Mouse (Mus musculus) heart, embryonic 11.5 days (tissue): ENCODE results near the gene Rundc1. TPM values are rescaled to one million over a fixed set of nuclear protein-coding genes. Genes with fewer than 3 reads are reported as not detected.
"Not testable (repeated sequence)": the region's sequence is repeated elsewhere in the genome, so short reads cannot be mapped to it uniquely, and the experiment has no call there.

ENCODE experiments used
- ATAC-seq: fragments of 200-750 bp; cut with Nextera tagmentation; replicated peaks from 2 replicates; pipeline ENCODE4 v1.8.0; 2017; ENCODE audit warnings: moderate library complexity; ENCODE audit not compliant: insufficient number of reproducible peaks, low FRiP score, low TSS enrichment
- H3K27ac ChIP-seq: fragments of 300-500 bp; sonication (generic); 2 replicates; pipeline ENCODE4 v1.5.1; 2014; ENCODE audit warnings: mild to moderate bottlenecking, low read depth, low read length
- H3K27me3 ChIP-seq: fragments of 300-500 bp; sonication (generic); 2 replicates; pipeline ENCODE4 v1.6.1; 2014; ENCODE audit warnings: mild to moderate bottlenecking, low read length, mixed read lengths; ENCODE audit not compliant: control insufficient read depth, insufficient read depth
- H3K36me3 ChIP-seq: fragments of 300-500 bp; sonication (generic); 2 replicates; pipeline ENCODE4 v1.6.1; 2014; ENCODE audit warnings: mild to moderate bottlenecking, low read length, moderate library complexity, mixed read lengths; ENCODE audit not compliant: control insufficient read depth, insufficient read depth
- H3K4me1 ChIP-seq: fragments of 300-500 bp; sonication (generic); 2 replicates; pipeline ENCODE4 v1.6.1; 2014; ENCODE audit warnings: low read length; ENCODE audit not compliant: control insufficient read depth, insufficient read depth
- H3K4me2 ChIP-seq: fragments of 300-500 bp; sonication (generic); 2 replicates; pipeline ENCODE4 v1.6.1; 2014; ENCODE audit warnings: mild to moderate bottlenecking, moderate library complexity
- H3K4me3 ChIP-seq: fragments of 300-500 bp; sonication (generic); 2 replicates; pipeline ENCODE4 v1.5.1; 2014; ENCODE audit warnings: low read depth, low read length
- H3K9ac ChIP-seq: fragments of 300-500 bp; sonication (generic); 2 replicates; pipeline ENCODE4 v1.6.1; 2014; ENCODE audit warnings: mild to moderate bottlenecking, low read depth, low read length, moderate library complexity
- H3K9me3 ChIP-seq: fragments of 300-500 bp; sonication (generic); replicated peaks from 2 replicates; pipeline ENCODE4 v1.6.1; 2016; ENCODE audit warnings: low read length; ENCODE audit not compliant: control insufficient read depth
- WGBS: fragments of 180-500 bp; shearing (Covaris S2); extraction: QIAGEN DNeasy Blood & Tissue Kit; methylation state at CpG from one replicate; pipeline ENCODE4 v1.1.7; 2014; ENCODE audit not compliant: insufficient replicate concordance; 5-methylcytosine and 5-hydroxymethylcytosine counted together
- polyA plus RNA-seq: library from polyadenylated mRNA; unstranded; fragments of >200 nt; fragmentation: Nextera tagmentation; extraction: Ambion mirVana; gene quantifications from 2 replicates; pipeline ENCODE4 v1.2.1, GENCODE M21; 2014

The Rundc1 gene
- polyA plus RNA-seq: 9.6 and 12.9 TPM in 2 replicates

DNA sequence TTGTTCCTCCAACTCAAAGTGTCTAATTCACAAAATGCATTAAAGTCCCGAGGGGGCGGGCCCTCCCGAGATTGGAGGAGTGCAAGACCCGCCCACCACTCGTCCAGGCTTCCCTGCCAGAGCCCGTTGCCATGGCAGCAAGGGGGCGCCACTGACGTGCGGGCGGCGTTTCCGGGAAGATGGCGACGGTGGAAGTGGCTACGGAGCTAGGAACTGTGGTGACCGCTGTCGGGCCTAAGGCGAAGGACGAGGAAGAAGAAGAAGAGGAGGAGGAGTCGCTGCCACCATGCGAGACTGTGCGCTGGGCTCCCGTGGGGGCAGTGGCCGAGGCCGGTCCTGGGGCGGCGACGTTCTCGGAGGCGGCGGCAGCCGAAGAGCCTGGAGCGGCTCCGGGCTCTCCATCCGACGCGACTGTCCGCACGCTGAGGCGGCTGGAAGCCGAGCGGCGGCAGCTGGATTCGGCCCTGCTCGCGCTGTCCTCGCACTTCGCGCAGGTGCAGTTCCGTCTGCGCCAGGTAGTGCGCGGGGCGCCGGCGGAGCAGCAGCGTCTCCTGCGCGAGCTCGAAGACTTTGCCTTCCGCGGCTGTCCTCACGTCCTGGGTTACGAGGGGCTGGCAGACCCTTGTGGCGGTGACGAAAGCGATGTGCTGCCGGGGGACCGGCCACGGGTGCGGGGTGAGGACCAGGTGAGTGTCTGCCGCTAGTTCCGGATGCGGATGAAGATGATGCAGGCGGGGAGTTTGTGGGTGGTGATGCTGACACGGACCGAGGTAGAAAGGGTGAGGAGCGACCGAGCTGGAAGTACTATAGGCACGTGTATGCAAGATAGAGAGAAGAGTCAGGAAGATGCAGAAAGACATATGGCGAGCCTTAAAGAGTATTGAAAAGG is at the start of gene Rundc1, which contains the start of gene Ptges3l:
TSS of gene Rundc1 (plus strand) at position 161 of the 889 bp plus-strand sequence.
TSS of gene Ptges3l (minus strand) at position 409 of the 889 bp plus-strand sequence.
- Histone ChIP-seq H3K27me3 (no peaks in the 10 kb centered on the region), H3K27ac (peak within 1 kb of the TSS; percentile 94), H3K9ac (peak within 1 kb of the TSS; percentile 90), H3K4me1 (peaks cover 17% of the 10 kb centered on the region), H3K36me3 (peaks cover 3% of the 10 kb centered on the region), H3K4me2 (peak within 1 kb of the TSS; percentile 98), H3K4me3 (peak within 1 kb of the TSS; percentile 95), H3K9me3 (no peaks in the 10 kb centered on the region)
- under 1% methylated on average over 74 of the region's 81 CpGs for WGBS
- ATAC-seq: peak; percentile 88

- WGBS: 81% methylated on average over 8 of the region's 8 CpGs
- H3K27ac ChIP-seq, H3K4me3 ChIP-seq, H3K9ac ChIP-seq, ATAC-seq, H3K4me1 ChIP-seq, H3K9me3 ChIP-seq, H3K36me3 ChIP-seq, H3K27me3 ChIP-seq, H3K4me2 ChIP-seq: not testable (repeated sequence)
These were observed 46.7 kb upstream of the Rundc1 start for GRCm38 (mm10) chr11:101378196-101378595.

DNA sequence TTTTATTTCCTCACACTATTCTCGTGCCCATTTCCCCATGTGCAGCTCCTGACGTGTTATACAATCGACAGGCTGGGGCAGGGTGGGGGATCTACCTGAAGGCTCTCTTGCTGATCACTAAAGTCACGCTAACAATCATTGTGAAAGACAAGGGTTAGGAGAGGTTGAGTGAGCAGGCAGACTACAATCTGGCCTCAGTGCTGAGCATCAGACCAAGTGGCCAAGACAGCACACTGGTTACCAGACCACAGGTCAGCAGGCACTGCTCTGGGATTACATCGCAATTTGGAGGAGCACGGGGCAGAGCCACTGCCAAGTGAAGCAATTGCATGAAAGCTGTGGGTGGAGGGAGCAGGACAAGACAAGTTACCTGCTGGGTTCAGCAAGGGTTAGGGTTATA is 46.0 kb upstream of the Rundc1 start:
- Histone ChIP-seq H3K4me3 (no peak overlapping the region), H3K36me3 (no peaks in the 10 kb centered on the region), H3K9me3 (no peaks in the 10 kb centered on the region), H3K4me1 (no peaks in the 10 kb centered on the region), H3K9ac (no peak overlapping the region), H3K27me3 (no peaks in the 10 kb centered on the region; the same call in 1 of the 2 replicates), H3K27ac (no peak overlapping the region), H3K4me2 (no peak overlapping the region)
- 76% methylated on average over 6 of the region's 6 CpGs for WGBS
- no peak for ATAC-seq

GRCm38 (mm10) chr11:101381817-101382216 is 43.1 kb upstream of the Rundc1 start:
- Histone ChIP-seq H3K27me3 (no peaks in the 10 kb centered on the region; the same call in 1 of the 2 replicates), H3K36me3 (no peaks in the 10 kb centered on the region), H3K9me3 (no peaks in the 10 kb centered on the region), H3K4me3 (no peak overlapping the region), H3K27ac (no peak overlapping the region), H3K4me2 (no peak overlapping the region), H3K4me1 (no peaks in the 10 kb centered on the region), H3K9ac (no peak overlapping the region)
- whole genome bisulfite sequencing: 22% methylated on average over 4 of the region's 4 CpGs
- ATAC-seq: no peak

- no peaks in the 10 kb centered on the region for H3K4me1 ChIP-seq
- WGBS: 7% methylated on average over 8 of the region's 8 CpGs
- no peaks in the 10 kb centered on the region for H3K36me3 ChIP-seq
- H3K9me3 ChIP-seq: no peaks in the 10 kb centered on the region
- H3K4me2 ChIP-seq: peak overlapping the region; percentile 16; the same call in 1 of the 2 replicates
- H3K9ac ChIP-seq: no peak overlapping the region
- H3K4me3 ChIP-seq: no peak overlapping the region
- no peak for ATAC-seq
- H3K27ac ChIP-seq: no peak overlapping the region
- H3K27me3 ChIP-seq: no peaks in the 10 kb centered on the region
These were observed 29.8 kb upstream of the Rundc1 start for GRCm38 (mm10) chr11:101395110-101395509.

DNA sequence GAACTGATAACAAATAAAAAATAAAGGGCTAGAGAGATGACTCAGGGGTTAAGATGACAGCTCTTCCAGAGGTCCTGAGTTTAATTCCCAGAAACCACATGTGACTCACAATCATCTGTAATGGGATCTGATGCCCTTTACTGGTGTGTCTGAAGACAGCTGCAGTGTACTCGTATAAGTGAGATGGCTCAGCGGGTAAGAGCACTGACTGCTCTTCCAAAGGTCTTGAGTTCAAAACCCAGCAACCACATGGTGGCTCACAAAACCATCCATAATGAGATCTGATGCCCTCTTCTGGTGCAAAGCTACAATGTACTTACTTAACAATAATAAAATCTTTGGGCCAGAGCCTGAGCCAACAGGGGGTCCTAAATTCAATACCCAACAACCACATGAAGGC is 9.6 kb upstream of the Rundc1 start:
- Histone ChIP-seq H3K4me1 (no peaks in the 10 kb centered on the region; the same call in 1 of the 2 replicates), H3K9me3 (no peaks in the 10 kb centered on the region), H3K4me2 (no peak overlapping the region), H3K4me3 (no peak overlapping the region), H3K27ac (no peak overlapping the region), H3K36me3 (peaks cover 15% of the 10 kb centered on the region), H3K27me3 (no peaks in the 10 kb centered on the region), H3K9ac (no peak overlapping the region)
- no peak for ATAC-seq
- WGBS: 94% methylated on average over 2 of the region's 2 CpGs

DNA sequence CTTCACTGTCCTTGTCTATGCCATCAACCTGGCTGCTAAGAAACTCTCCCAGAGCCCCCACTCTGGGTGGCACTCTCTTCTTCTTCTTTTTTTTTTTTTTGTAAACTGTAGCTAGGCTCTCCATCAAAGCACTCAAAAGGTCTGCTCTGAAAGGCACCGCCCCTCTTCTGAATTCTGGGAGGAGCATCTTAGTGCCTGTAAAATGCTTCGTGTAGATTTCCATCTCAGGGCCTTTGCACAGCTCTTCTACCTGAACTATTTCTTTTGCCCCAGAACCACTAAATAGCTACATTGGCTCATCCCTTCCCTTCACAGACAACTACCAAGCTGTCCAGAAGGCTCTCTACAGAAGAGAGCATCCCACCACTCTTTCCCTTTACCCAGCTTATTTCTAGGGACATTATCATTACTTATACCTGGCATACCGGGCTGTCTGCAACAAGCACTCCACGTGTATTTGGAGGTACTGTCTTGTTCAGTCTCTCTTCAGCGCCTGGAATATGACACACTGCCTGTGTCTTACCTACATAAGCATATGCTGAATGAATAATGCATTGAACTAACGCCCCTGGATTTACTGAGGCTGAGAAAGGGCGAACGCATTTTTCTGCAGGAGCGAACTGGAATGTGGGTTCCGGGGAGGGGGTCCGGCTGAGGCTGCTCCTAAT is 8.3 kb upstream of the Rundc1 start:
- Histone ChIP-seq H3K27ac (peak overlapping the region; percentile 65), H3K9ac (peak overlapping the region; percentile 92), H3K36me3 (peaks cover 5% of the 10 kb centered on the region; the same call in 1 of the 2 replicates), H3K4me3 (peak overlapping the region; percentile 80), H3K4me1 (no peaks in the 10 kb centered on the region; the same call in 1 of the 2 replicates), H3K9me3 (no peaks in the 10 kb centered on the region), H3K4me2 (peak overlapping the region; percentile 83), H3K27me3 (no peaks in the 10 kb centered on the region)
- no peak for ATAC-seq
- 3% methylated on average over 11 of the region's 11 CpGs for WGBS

DNA sequence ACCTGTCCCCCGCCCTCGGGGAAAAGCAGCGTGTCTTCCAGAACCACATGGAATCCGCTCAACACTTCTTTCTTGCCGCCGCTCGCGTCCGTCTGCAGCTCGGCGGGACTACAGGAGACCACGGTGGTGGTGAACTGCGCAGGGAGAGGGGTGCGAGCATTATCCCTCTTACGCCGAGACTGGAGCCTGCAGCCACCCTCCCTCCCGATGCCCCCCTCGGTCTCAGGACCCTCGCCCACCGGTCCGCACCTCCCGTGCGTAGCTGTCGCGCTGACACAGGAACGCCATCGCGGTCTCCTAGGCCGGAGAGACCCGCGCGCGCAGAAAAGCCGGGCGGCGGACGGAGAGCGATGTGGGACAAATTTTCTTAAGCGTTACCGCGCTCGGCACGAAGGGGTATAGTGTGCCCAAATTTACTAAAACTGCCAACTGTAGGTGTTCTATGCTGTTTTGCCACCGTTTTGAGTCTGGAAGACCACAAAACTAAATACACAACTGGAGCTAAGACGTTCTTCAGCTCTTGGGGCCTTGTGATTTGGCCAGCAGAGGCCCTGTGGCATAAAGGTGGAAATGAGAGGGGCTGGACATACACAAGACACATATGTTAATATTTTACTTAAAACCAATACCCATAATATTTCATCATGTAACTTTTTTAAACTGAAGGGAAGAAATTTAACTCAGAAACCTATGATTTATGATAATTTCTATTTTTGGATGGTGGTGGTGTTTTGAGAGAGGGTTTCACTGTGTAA is 7.6 kb upstream of the Rundc1 start, which contains the start of gene Aarsd1:
TSS of gene Aarsd1 (minus strand) at position 515 of the 755 bp plus-strand sequence.
- no peaks in the 10 kb centered on the region for H3K27me3 ChIP-seq
- H3K4me3 ChIP-seq: peak within 1 kb of the TSS; percentile 80
- peak within 1 kb of the TSS; percentile 65 for H3K27ac ChIP-seq
- peak within 1 kb of the TSS; percentile 92 for H3K9ac ChIP-seq
- WGBS: under 1% methylated on average over 45 of the region's 45 CpGs
- no peaks in the 10 kb centered on the region for H3K9me3 ChIP-seq
- H3K4me1 ChIP-seq: no peaks in the 10 kb centered on the region; the same call in 1 of the 2 replicates
- H3K36me3 ChIP-seq: peaks cover 8% of the 10 kb centered on the region; the same call in 1 of the 2 replicates
- H3K4me2 ChIP-seq: peak within 1 kb of the TSS; percentile 83
- 0 out of 2 replicates have a peak, but pooled peaks have one; percentile 43 for ATAC-seq
